Mouse (Mus musculus): Measurements from ENCODE around the gene Mybphl.

The Mybphl gene

DNA sequence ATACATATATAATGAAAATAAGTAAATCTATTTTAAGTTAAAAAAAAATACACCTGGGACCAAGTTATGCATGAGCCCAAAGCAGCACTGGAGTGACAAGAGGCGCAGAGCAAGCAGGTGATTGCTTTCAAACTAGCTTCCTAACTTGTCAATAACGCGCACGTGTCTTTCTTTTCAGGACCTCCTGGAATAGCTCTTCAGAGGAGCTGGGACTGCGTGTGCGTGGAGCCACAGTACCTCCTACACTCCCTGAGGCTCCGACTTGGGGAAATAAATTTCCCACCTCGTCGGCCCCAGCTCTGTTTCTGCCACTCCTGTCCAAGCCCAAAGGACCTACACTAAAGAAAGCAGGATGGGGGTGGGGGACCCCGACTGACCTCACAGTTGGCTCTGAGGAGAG, 7.7 kb upstream of the Mybphl start:
- no peak for TF ChIP-seq GATA4 (IDR thresholded peaks at IDR 0.05; ENCODE audit: insufficient replicate concordance, low read length)

DNA sequence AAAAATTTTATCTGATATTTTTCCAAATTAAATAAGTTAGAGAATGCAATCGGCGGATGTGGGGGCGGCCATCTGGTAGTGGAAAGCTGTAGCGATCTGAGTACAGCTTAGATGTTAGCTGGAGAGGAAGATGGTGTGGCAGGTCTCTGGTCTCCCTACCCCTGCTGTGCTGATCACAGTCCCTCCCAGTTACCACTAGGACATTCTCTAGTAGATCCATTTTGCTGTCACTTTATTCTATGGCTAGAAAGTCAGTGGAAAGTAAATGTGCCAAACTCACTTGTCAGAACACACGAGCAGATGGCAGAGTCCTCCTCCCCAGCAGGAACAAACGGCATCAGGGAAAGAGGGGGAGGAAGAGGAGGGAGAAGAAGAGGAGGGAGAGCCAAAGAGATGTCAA, 6.3 kb upstream of the Mybphl start:
- TF ChIP-seq GATA4 (IDR thresholded peaks at IDR 0.05; ENCODE audit: insufficient replicate concordance, low read length) = no peak

DNA sequence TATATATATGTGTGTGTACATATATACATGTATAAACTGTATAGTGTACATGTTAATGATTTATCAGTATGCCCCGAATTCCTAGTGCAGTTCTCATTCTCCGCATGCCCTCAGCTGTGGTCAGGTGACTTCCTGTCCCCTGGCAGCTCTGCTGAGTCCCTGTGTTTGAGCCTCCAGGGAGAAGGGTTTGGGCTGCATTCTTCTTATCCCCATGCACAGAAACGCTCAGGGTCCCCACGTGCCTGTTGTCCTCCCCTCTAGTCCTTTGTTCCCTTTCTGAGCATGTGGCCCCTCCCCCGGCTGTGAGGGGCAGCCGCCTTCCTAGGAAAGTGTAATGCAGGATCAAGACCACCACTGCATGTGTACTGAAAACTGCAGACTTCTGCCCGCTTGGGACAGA, 3.8 kb upstream of the Mybphl start:
- TF ChIP-seq GATA4 (IDR thresholded peaks at IDR 0.05; ENCODE audit: insufficient replicate concordance, low read length) = no peak

DNA sequence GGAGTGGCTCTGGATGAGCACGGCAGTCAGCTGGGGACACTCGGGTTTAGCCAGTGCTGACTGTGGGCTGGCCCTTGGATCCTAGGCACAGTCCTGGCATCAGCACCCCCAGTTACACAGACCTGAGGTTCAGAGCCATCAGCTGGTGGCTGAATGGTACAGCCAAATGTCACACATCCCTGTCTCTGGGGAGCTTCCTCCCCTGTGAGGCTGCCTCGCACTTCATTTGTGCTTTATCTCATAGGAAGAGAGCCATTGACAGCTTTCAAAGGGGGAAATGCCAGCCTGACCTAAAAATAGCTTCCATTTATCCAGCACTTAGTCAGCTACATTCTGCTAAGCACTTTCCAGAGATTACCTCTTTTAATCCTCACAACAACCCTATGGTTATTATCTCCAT, 1.1 kb upstream of the Mybphl start:
- no peak for TF ChIP-seq GATA4 (IDR thresholded peaks at IDR 0.05; ENCODE audit: insufficient replicate concordance, low read length)

DNA sequence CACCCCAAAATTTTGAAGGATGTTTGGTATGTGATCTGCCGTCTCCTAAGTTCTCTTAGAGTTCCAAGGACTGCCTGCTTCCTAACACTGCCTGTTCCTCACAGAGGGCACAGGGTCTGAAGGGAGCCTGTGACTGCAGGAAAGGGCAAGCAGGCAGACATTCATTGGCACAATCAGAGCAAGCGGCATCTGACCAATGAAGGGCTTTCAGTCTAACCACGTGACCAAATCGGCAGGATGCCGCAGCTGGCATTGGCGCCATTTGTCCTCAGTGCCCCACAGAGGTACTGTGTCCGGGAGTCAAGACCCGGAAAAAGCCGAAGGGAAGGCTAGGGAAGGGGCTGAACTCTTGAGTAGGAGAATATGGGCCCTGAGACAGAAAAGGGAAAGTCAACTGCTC, 2.5 kb downstream of the Mybphl start:
- TF ChIP-seq GATA4 (IDR thresholded peaks at IDR 0.05; ENCODE audit: insufficient replicate concordance, low read length) = no peak

DNA sequence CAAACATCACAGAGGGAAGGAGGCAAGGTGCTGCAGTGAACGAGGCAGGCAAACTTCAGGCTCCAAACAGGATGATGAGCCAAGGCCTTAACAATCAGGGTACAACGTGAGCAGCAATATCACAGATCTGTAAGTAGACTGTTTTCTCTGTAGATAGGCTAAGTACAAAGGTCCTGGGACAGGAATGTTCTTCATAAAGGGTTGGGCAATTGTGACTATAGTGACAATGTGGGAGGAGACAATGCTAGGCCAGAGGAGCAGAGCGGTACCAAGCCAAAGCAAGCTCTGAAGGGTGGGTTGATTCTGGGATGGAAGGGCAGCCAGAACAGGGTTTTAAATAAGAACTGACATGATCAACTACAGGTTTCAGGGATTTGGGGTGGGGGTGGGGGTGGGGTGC, 3.1 kb downstream of the Mybphl start:
- TF ChIP-seq GATA4 (IDR thresholded peaks at IDR 0.05; ENCODE audit: insufficient replicate concordance, low read length) = no peak

DNA sequence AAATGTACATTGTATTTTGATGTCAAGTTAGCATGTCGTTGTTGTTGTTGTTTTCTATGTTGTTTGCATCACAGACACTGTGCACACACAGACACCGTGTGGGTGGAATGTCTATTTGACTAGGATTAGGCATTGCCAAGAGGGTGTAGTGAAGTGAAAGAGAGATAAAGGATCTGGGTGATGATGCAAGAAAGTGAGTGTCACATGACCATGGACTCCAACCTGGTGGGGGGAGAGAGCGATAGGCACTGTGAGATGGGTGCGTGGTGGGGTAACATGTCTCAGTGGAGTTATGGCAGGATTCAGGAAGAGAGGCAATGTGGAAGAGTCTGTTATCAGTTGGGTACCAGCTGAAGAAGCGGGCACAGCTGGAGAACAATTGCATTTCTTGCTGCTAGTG, 4.0 kb downstream of the Mybphl start:
- TF ChIP-seq GATA4 (IDR thresholded peaks at IDR 0.05; ENCODE audit: insufficient replicate concordance, low read length) = peak; percentile 63; the same call in 1 of the 2 replicates

- no peak for TF ChIP-seq GATA4 (IDR thresholded peaks at IDR 0.05; ENCODE audit: insufficient replicate concordance, low read length)
These were observed 7.6 kb downstream of the Mybphl start for GRCm38 (mm10) chr3:108372274-108372673.

GRCm38 (mm10) chr3:108372691-108373090, 8.0 kb downstream of the Mybphl start:
- TF ChIP-seq GATA4 (IDR thresholded peaks at IDR 0.05; ENCODE audit: insufficient replicate concordance, low read length) = no peak

GRCm38 (mm10) chr3:108378875-108379663, 14.4 kb downstream of the Mybphl start:
- TF ChIP-seq GATA4 (IDR thresholded peaks at IDR 0.05; ENCODE audit: insufficient replicate concordance, low read length) = no peak

DNA sequence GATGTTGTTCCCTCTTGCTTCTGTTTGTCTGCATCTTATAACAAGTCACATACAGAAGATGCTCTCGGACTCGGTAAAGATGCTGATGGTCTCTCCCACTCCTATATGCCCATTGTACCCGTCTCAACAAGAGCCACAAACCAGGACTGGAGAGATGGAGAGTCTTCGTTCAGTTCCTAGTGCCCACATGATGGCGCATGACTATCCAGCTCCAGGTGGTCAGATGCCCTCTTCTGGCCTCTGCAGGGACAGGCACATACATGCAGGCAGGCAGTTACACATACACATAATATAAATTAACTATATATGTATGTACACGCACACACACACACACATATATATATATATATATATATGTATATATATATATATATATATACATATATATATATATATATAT, 16.0 kb downstream of the Mybphl start:
- no peak for TF ChIP-seq GATA4 (IDR thresholded peaks at IDR 0.05; ENCODE audit: insufficient replicate concordance, low read length)

- no peak for TF ChIP-seq GATA4 (IDR thresholded peaks at IDR 0.05; ENCODE audit: insufficient replicate concordance, low read length)
These were observed 17.5 kb downstream of the Mybphl start for GRCm38 (mm10) chr3:108381945-108382875.

GRCm38 (mm10) chr3:108383485-108384354, 19.0 kb downstream of the Mybphl start, which contains the start of gene Psrc1:
TSS of gene Psrc1 (plus strand) at chr3:108383839.
- no peak for TF ChIP-seq GATA4 (IDR thresholded peaks at IDR 0.05; ENCODE audit: insufficient replicate concordance, low read length)

- no peak for TF ChIP-seq GATA4 (IDR thresholded peaks at IDR 0.05; ENCODE audit: insufficient replicate concordance, low read length)
These were observed 19.7 kb downstream of the Mybphl start for GRCm38 (mm10) chr3:108384425-108384824.

- no peak for TF ChIP-seq GATA4 (IDR thresholded peaks at IDR 0.05; ENCODE audit: insufficient replicate concordance, low read length)
These were observed 21.5 kb downstream of the Mybphl start for GRCm38 (mm10) chr3:108386186-108386585.

All from liver, adult (tissue).